Mouse (Mus musculus) G1E (cell line): ENCODE results near the gene Eno2. TPM values are rescaled to one million over a fixed set of nuclear protein-coding genes. Genes with fewer than 3 reads are reported as not detected.

ENCODE experiments used
- ATAC-seq: 2 replicates; pipeline ENCODE4 v1.8.0; 2016; ENCODE audit warnings: mild to moderate bottlenecking; ENCODE audit not compliant: insufficient number of reproducible peaks, poor library complexity, low FRiP score, severe bottlenecking; ENCODE audit errors: extremely low read depth
- DNase-seq: peaks from one replicate; pipeline ENCODE4 v3.0.0; 2012; ENCODE audit warnings: low spot score
- H3K27me3 ChIP-seq: 2 replicates; pipeline ENCODE4 v1.6.1; 2012; ENCODE audit warnings: mild to moderate bottlenecking, low read length, inconsistent platforms; ENCODE audit not compliant: insufficient read depth
- H3K36me3 ChIP-seq: replicated peaks from 2 replicates; pipeline ENCODE3; 2012; ENCODE audit warnings: mild to moderate bottlenecking, inconsistent platforms
- H3K4me1 ChIP-seq: 2 replicates; pipeline ENCODE4 v1.6.1; 2012; ENCODE audit warnings: low read depth, low read length, inconsistent platforms, mixed read lengths; ENCODE audit not compliant: insufficient read depth
- H3K4me3 ChIP-seq: 2 replicates; pipeline ENCODE4 v1.5.1; 2012; ENCODE audit warnings: low read depth, mild to moderate bottlenecking, inconsistent platforms, low read length, moderate library complexity, mixed read lengths
- H3K9me3 ChIP-seq: replicated peaks from 2 replicates; pipeline ENCODE4 v1.6.1; 2012; ENCODE audit warnings: inconsistent platforms
- CTCF ChIP-seq: IDR thresholded peaks from 2 replicates; pipeline ENCODE4 v1.5.1; 2012; ENCODE audit warnings: low read depth, low read length, inconsistent platforms, mixed read lengths
- GATA1 ChIP-seq: IDR thresholded peaks from 2 replicates; pipeline ENCODE4 v1.6.1; 2012; ENCODE audit warnings: borderline replicate concordance, low read length, inconsistent platforms, mixed read lengths
- GATA2 ChIP-seq: IDR thresholded peaks from 2 replicates; pipeline ENCODE4 v1.6.1; 2012; ENCODE audit warnings: low read depth, low read length, inconsistent platforms, borderline replicate concordance
- POLR2AphosphoS5 ChIP-seq: IDR thresholded peaks from 2 replicates; pipeline ENCODE4 v1.6.1; 2012; ENCODE audit warnings: low read depth, low read length, inconsistent platforms; ENCODE audit not compliant: insufficient replicate concordance
- TAL1 ChIP-seq: conservative IDR thresholded peaks from 2 replicates; pipeline ENCODE4 v1.6.1; 2012; ENCODE audit warnings: low read depth, low read length, inconsistent platforms, mixed read lengths
- polyA plus RNA-seq: library from polyadenylated mRNA; stranded (reverse); fragments of >175 nt; gene quantifications from 2 replicates; pipeline ENCODE4 v1.2.3, GENCODE M21; 2012
- total RNA-seq, 2 experiments: library from RNA; stranded (forward) in 1 of 2; stranded (reverse) in 1 of 2; fragments of 200-1000 nt in 1 of 2; fragments of >200 nt in 1 of 2; fragmentation: Nextera tagmentation in 1 of 2; gene quantifications; 2 replicates each; pipeline ENCODE4 v1.2.3; 2014 to 2017

The Eno2 gene
- total and polyA plus RNA-seq, 3 experiments: 0.29 to 3.6 (median 3.2) TPM

DNA sequence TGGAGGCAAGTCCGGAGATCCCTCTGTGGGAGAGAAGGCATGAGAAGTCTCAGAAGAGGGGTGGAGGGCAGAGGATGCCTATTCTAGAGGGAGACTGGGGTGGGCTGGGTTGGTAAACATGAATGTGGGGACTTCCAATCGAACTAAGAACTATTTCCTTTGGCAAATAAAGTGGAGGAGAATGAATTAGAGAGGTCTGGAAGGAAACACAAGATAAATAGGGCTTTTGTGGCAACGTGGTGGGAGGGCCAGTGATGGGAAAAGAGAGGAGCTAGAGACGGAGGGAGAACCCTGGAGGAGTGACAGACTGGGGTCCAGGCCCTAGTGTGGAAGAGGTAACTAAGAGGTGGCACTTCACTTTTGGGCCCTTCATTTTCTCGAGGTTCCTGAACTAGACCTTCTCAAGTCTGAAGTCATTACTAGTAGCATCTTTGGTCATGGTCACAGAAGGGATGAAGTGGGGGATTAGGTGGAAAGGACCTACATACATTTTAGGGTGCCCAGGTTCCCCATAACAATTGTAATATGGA is 12.1 kb downstream of the Eno2 start:
- TF ChIP-seq GATA1 (no peak), POLR2AphosphoS5 (no peak), CTCF (no peak), TAL1 (no peak), GATA2 (no peak)
- Histone ChIP-seq H3K4me1 (peaks cover 38% of the 10 kb centered on the region), H3K27me3 (peaks cover 57% of the 10 kb centered on the region), H3K36me3 (no peaks in the 10 kb centered on the region), H3K4me3 (no peak overlapping the region), H3K9me3 (no peaks in the 10 kb centered on the region)
- ATAC-seq: no peak
- no peak for DNase-seq

DNA sequence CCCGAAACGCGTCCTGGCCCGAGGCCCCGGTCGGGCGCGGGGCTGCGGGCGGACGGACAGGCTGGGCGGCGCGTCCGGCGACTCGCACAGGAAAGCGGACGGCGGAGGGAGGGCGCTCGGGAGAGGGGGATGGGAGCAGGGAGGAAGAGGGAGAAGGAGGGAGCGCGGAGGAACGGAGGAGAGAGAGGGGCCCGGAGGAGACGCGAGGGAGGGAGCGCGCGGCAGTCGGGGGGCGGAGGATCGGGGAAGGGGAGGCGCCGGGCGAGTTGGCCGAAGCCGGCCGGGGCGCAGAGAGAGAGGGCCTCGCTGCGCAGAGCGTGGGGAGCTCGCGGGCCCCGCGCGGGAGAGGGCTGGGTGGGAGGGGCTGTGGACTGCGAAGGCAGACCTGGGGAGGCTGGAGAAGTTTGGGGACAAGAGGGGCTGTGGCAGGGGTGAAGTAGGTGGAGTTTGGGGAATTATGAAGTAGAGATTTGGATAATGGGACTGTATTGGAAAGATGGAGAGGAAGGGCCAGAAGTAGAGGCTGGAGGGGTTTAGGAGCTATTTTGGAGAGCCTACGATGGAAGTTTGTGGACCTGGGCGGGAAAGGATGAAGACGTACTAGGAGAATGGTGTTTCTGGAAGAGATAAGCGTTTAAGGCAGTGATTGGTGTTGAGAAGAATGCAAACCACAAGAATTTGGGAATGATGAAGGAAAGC is 12.7 kb downstream of the Eno2 start:
- ATAC-seq: peak; percentile 40
- no peak for TF ChIP-seq TAL1
- TF ChIP-seq CTCF: no peak
- no peak for TF ChIP-seq GATA2
- no peak for TF ChIP-seq GATA1
- TF ChIP-seq POLR2AphosphoS5: no peak
- Histone ChIP-seq H3K9me3 (no peaks in the 10 kb centered on the region), H3K36me3 (no peaks in the 10 kb centered on the region), H3K4me3 (peak overlapping the region; percentile 74), H3K27me3 (peaks cover 60% of the 10 kb centered on the region), H3K4me1 (peaks cover 38% of the 10 kb centered on the region)
- peak; percentile 58 for DNase-seq

DNA sequence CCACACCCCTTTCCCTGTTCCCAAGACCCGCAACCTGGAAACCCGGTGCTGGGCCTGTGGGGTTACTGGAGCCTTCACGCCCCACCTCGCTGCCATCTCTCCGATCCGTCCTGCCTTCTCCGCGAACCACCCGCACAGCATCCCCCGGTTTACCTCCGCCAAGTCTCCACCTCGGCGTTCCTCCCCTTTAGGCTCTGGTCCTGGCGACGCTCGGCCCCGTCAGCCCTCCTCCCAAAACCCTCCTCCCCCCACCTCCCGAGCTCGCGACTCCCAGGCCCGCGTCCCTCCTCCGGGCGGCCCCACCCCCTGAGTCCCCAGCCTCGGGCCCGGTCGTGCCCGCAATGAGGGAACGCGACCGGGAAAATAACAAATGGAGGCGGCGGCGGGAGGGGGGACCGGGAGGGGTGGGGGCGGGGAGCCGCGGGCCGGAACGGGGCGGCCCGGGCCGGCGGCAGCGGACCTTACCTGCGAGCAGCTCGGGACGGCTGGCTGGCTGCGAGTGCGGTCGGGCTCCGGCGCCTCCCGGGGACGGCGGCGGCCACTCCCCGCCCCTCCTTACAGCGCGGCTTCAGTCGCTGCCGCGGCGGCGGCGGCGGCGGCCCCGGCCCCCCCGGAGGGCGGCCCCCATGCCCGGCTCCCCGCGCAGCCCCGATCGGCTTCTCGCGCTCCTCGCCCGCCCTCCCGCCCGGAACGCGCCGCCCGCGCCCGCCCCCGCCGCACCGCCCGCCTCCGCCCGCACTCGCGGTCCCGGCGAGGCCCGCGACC is 13.5 kb downstream of the Eno2 start, which contains the start of the genes Gm45234 and Atn1:
Gm45234 (minus strand) TSS at position 191 of the 765 bp plus-strand sequence.
Atn1 (minus strand) TSS at position 694 of the 765 bp plus-strand sequence.
- TF ChIP-seq TAL1: no peak
- TF ChIP-seq CTCF: no peak
- no peak for TF ChIP-seq GATA2
- peak; percentile 31; the same call in 1 of the 2 replicates for ATAC-seq
- Histone ChIP-seq H3K27me3 (peaks cover 52% of the 10 kb centered on the region), H3K36me3 (no peaks in the 10 kb centered on the region), H3K4me1 (peaks cover 38% of the 10 kb centered on the region), H3K9me3 (no peaks in the 10 kb centered on the region), H3K4me3 (peak within 1 kb of the TSS; percentile 74)
- peak; percentile 55 for DNase-seq

DNA sequence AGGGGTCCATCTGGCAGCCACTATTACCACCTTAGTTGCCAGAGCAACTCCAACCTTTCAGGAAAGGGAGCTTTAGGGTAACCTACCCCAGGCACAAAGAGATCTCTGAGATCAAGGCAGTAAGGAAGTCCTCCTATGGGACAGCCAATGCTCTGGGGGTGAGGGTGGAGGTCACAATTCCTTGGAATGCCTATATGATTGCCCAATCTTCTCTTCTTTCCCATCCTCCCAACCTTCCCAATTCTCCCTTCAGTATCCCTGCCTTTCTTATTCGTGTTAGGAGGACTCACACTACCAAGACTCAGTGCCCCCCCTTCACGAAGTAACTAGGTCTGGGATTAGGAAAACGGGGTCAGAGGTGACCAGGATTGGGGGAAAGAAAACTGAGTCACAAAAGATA is 14.2 kb downstream of the Eno2 start:
- TF ChIP-seq TAL1 (no peak), GATA2 (no peak), POLR2AphosphoS5 (no peak), CTCF (no peak), GATA1 (no peak)
- no peak overlapping the region; the same call in 1 of the 2 replicates for H3K4me3 ChIP-seq
- H3K9me3 ChIP-seq: no peaks in the 10 kb centered on the region
- DNase-seq (no peak), ATAC-seq (no peak)
- H3K27me3 ChIP-seq: peaks cover 47% of the 10 kb centered on the region
- H3K4me1 ChIP-seq: peaks cover 41% of the 10 kb centered on the region
- H3K36me3 ChIP-seq: no peaks in the 10 kb centered on the region

DNA sequence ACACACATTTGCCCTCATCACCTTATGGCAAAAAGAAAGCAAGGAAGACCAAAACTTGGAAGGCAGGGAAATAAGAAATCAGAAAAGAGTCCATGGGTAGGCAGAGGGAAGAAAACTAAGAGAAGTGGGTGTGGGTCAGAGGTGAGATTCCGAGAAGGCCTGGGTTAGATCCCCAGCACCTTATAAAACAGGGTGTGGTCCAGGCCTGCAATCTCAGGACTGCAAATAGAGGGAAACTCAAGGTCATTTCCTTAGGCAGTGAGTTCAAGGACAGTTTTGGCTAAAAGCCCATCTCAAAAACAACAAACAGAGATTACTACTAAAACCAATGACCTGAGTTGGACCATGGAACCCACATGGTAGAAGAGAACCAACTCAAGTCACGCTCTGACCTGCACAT is 15.6 kb downstream of the Eno2 start:
- TF ChIP-seq TAL1 (no peak), GATA2 (no peak), GATA1 (no peak), CTCF (no peak), POLR2AphosphoS5 (no peak)
- H3K36me3 ChIP-seq: peaks cover 8% of the 10 kb centered on the region

DNA sequence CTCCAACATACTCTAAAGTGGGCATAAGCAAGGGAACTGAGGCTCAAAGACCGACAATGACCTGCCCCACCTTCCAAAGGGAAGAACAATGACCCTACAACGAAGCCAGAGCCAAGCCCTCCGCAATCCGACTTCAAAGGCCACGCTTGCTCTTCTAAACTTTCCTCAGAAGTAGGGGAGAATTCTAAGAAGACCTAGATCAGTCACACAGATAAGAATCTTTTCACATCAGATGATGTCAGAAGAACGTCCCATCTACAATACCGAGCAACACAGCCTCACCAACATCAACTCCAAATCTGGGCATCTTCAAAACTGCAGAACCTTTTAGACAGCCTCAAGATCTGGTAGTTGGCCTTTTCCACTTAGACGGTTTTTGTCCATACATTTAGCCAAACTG is 19.1 kb downstream of the Eno2 start:
- Histone ChIP-seq H3K4me1 (peaks cover 29% of the 10 kb centered on the region), H3K36me3 (peaks cover 28% of the 10 kb centered on the region), H3K27me3 (peaks cover 22% of the 10 kb centered on the region), H3K4me3 (no peak overlapping the region), H3K9me3 (no peaks in the 10 kb centered on the region)
- DNase-seq (no peak), ATAC-seq (no peak)
- no peak for TF ChIP-seq POLR2AphosphoS5
- TF ChIP-seq GATA1: no peak

More for the DNA sequence above, 15.6 kb downstream of the Eno2 start:
- Histone ChIP-seq H3K27me3 (peaks cover 42% of the 10 kb centered on the region), H3K4me1 (peaks cover 38% of the 10 kb centered on the region), H3K4me3 (no peak overlapping the region), H3K9me3 (no peaks in the 10 kb centered on the region)
- no peak for DNase-seq
- ATAC-seq: no peak
